Mouse (Mus musculus): ENCODE measurements around the gene Nup214.

Gene Nup214

GRCm38 (mm10) chr2:31965110-31965509 lies 9.1 kb upstream of the Nup214 start:
- peak; percentile 82 for DNase-seq

DNA sequence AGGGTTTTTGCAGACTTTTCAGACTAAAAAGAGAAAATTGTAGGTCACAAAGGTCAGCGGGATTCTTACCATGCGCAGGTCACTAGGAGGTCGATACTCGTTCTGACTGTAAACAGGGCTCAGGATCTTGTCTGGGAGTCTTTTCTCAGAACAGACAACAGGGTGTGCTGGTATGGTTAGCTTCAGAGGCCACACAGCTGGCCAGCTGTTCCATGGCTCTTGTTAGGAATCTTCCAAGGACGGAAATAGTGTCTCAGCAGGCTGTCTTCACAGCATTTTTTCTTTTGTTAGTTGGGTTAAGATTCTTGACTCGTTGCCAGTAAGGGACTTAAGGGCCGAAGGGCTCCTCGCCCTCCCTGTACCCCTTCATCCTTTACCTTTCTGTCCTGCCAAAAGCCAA lies 7.4 kb upstream of the Nup214 start:
- no peak for DNase-seq

DNA sequence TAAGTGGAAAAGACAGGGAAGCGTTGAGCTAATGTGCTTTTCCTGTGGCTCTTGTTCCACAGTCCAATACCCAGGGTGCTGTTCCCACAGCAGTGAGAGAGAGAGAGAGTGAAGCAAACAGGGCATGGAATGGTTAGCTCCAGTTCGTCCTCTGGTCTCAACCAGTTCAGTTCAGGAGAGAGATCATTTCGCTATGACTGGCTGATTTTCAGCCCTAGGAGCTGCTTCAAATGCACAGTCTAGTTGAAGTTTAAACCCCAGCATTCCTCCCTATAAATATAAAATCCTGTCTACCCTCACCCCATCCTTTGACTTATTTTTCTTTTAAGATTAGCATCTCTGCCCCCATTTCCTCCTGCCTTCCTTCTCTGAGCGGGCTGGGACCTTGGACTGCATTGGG lies 1.6 kb upstream of the Nup214 start:
- DNase-seq, result no peak

DNA sequence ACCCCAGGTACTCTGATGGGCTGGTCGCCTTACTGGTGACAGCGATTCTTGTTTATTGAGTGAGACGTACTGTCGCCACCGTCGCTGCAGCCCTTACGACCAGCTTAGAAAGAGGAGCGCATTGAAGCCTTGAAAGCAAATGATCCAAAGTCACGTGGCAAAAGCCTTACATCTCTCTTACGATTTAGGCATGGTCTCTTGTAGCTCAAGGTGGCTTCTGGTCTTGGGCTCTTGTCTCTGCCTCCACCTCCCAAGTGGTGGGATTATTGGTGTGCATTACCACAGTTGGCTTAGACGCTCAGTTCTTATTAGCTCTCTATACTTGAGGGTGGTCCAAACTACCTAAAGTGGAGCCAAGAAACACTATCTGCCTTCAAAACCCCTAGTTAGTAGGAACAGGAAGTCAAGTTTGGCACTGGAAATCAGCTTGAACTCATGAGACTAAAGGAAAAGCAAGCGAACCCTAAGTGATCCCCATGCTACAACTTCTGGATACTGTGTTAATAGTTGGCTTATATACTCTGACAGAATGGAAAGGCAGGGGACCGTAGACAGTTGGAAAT lies 654 bp downstream of the Nup214 start:
- DNase-seq, result no peak

- DNase-seq, result no peak
Measured at GRCm38 (mm10) chr2:31987774-31988173, 13.5 kb downstream of the Nup214 start.

DNA sequence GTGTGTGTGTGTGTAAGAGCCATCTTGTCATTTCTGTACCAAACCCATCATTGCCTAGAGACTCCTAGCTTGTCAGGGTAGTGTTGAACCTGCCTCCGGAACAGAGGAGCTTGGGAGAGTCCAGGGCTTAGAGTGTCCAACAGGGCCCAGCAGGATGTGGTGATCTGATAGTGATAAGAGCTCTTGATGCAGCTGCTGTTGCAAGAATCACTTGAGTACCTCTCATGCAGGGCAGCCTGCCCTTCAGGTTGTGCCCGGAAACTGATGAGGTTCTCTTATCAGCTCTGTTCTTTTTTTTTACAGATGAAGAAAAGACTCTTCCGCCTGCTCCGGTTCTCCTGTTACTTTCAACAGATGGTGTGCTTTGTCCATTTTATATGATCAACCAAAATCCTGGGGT lies 16.7 kb downstream of the Nup214 start:
- no peak for DNase-seq

DNA sequence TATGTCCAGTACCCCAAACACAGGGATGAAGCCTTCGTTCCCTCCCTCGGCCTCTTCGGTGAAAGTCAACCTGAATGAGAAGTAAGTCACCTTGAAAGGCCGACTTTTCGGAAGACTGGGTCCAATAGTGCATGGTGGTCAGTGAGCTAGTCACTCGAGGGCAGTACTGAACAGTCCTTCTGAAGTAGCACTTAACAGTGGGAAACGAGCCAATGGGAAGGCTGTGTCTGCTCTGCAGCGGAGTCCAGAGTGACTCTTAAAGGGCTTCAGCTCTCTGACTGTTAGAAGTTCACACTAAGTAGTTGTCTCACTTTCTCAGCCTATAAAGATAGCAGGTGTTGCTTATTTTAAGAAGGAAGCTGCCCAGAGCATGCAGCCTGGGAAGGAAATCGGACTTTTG lies 20.7 kb downstream of the Nup214 start:
- DNase-seq, result no peak

- no peak for DNase-seq
Measured at GRCm38 (mm10) chr2:31996060-31996459, 21.8 kb downstream of the Nup214 start.

- DNase-seq, result no peak
Measured at GRCm38 (mm10) chr2:31997539-31997938, 23.3 kb downstream of the Nup214 start.

GRCm38 (mm10) chr2:31998443-31998842 lies 24.2 kb downstream of the Nup214 start:
- peak; percentile 64 for DNase-seq

DNA sequence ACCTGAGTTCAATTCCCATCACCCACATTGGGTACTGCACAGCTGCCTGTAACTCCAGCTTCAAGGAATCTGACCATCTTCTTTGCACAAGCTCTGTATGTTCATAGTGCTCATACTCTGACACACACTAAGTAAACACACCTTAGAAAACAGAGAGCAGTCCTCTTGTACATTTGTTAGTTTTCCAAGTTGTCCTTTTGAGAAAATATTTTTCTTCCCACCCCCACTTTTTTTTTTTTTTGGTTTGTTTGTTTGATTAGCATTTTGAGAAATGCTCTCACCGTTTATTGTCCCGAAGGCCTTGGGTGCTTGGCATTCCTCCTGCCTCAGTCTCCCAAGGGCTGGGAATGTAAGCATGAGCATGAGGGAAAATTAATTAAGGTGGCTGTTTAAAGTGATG lies 34.1 kb downstream of the Nup214 start:
- no peak for DNase-seq

DNA sequence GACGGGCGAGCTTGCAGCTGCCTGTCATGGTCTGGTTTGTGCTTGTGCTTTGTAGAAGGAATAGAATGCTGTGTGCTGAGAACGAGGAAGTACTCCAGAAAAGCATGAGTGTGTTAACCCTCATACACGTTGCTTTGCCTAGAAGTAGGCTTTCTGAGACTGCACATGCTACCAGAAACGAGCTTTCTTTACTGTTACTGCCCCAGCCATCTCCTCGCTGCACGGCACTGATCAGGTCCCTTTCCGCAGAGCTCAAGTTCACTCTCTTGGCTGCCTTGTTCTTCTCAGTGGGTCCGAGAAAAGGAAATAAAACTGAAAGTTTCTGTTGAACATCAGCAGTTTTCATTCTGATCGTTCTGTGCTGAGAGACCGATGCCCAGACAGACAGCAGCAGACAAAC lies 34.5 kb downstream of the Nup214 start:
- DNase-seq, result no peak

- no peak for DNase-seq
Measured at GRCm38 (mm10) chr2:32019704-32020103, 45.5 kb downstream of the Nup214 start.

DNA sequence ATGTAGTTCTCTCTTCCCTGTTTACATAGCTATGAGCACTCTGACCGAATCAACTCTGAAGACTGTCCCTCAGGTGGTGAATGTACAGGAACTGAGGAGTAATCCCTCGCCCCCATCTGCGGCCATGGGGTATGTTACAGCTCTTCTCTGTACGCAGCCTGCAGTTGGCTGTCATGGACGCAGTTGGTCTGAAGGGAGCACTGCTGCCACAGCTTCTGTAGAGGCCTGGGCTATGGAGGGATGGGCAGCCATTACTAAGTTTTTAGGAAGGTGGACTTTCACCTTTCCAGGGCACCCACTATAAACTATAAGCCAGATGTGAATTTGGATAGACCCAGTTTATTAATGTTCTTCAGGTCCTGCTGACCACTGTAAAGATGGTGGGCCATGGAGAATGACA lies 46.0 kb downstream of the Nup214 start:
- DNase-seq, result peak; percentile 50

DNA sequence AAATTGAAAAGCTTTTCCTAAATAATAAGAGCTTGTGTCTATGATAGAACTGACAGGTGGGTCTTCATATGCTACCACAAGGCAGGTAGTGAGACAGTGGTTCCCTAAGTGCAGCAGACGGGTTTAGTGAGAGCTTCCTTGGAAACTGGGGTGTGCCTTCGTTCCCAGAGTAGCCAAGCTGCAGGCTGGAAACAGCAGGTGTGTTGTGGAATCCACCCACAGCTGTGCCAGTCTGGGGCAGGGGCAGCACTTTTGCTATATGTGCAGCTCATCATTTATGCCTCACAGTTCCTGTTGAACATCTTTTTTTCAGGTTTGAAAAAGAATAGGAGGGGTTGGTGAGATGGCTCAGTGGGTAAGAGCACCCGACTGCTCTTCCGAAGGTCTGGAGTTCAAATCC lies 50.1 kb downstream of the Nup214 start:
- no peak for DNase-seq

GRCm38 (mm10) chr2:32029636-32030035 lies 55.4 kb downstream of the Nup214 start:
- peak; percentile 66 for DNase-seq

DNA sequence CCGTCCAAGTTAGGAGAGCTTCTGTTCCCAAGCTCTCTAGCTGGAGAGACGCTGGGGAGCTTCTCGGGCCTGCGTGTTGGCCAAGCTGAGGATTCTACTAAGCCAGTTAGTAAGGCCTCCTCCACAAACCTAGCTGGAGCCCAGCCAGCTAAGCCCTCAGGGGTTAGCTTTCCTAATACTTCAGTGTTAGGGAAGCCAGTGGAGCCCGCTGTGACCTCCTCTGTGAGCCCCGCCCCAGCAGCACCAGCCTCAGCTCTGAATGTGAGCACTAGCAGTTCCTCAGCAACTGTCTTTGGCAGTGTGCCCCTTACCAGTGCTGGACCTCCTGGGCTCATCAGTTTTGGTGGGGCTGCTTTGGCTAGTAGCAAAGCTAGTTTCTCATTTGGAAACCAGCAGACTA lies 59.2 kb downstream of the Nup214 start:
- DNase-seq, result peak; percentile 50

DNA sequence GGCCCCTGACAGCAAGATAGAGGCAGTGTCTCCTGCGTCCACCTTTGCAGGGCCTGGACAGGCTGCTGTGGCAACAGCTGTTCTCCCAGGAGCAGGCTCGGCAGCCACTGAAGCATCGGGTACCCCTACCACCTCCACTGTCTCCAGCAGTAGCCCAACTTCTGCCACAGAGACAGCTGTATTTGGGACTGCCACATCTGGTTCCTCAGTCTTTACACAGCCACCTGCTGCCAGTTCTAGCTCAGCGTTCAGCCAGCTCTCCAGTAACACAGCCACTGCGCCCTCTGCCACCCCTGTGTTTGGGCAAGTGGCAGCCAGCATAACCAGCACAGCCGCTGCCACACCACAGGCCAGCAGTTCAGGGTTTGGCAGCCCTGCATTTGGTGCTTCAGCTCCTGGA lies 60.0 kb downstream of the Nup214 start:
- peak; percentile 83 for DNase-seq

DNA sequence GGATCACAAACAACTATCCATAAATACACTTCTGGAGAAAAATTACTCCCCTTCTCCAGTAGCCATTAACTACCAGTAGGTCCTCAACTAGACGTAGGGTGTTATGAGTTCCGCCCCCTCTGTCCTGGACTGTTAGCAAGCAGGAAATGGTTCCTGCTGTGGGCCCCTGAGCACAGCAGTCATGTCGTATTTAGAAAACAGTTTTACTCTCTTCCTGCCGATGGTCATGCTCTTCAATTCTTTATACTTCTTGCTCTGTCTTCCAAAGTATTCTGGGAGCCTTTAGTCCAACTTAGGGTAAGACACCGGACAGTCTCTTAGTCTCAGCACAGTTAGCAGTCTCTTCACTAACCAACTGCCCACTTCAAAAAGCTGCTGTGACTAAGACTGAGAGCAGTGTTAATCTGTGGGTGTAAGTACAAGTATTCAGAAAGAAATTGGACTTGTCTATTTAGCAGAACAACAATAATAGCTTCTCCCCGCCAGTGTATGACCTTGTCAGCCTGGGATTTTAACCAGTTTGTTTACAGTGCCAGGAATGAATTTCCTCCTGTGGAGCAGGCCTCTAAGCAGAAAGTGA lies 63.1 kb downstream of the Nup214 start:
- peak; percentile 73 for DNase-seq

DNA sequence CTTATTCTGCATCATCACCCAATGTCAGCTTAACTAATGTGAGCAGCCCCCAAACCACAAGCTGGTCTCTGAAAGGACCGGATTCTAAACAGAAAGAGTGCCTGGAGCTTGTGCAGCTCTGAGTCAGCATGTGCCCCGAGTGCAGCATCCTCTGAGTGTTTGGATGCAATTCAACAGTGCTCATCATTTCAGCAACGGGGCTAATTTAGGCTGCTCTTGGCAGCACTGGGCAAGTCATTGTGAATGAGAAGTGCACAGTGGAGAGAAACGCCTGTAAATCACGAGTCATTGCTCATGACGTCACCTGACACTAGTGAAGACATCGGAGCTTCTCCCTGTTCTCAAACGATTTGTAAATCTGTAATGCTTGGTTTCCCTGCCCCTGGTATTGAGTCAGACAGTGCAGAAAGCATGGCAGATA lies 64.4 kb downstream of the Nup214 start:
- peak; percentile 60 for DNase-seq

- DNase-seq, result peak; percentile 3
Measured at GRCm38 (mm10) chr2:32040646-32041045, 66.4 kb downstream of the Nup214 start.

DNA sequence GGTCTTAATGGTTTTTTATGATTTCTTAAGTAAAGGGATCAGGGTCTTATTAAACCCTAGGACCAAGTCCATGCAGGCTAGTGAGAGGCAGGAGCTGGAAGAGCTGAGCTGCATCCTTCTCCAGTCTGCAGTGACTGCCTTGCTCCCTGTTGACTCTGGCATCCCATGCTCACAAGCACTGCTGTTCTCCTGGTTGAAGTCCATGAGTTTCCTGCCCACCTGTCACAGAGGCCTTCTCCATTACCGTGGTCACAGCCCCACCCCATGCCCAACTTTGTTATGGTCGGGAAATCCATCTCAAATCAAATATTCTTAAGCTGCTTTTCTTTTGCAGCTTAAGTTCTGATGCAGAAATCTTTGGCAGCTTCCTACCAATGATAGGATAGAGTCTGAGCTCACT lies 66.9 kb downstream of the Nup214 start:
- DNase-seq, result no peak

DNA sequence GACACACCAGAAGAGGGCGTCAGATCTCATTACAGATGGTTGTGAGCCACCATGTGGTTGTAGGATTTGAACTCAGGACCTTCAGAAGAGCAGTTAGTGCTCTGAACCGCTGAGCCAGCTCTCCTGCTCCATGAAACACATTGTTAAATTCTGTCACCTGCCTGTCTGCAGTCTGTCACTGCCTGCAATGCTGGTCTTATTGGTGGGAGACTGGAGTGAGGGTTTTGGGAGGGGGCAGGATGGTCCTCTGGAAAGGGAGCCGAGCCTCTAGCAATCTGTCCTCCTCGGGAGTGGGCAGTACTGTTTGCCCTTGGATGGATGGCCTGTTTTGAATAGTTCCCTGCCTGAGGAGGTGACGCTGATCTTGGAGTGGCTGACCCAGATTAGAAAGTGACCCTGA lies 69.6 kb downstream of the Nup214 start:
- no peak for DNase-seq

- DNase-seq, result peak; percentile 69
Measured at GRCm38 (mm10) chr2:32045375-32045774, 71.1 kb downstream of the Nup214 start.

- peak; percentile 79 for DNase-seq
Measured at GRCm38 (mm10) chr2:32046009-32046408, 71.8 kb downstream of the Nup214 start.
